Mouse (Mus musculus): ENCODE measurements around the gene Il2ra. TPM values are rescaled to one million over a fixed set of nuclear protein-coding genes. Genes with fewer than 3 reads are reported as not detected.
A peak's percentile ranks its signal among the peaks of the same experiment; 100 is the strongest.
"Not testable (repeated sequence)": the region's sequence is repeated elsewhere in the genome, so short reads cannot be mapped to it uniquely, and the experiment has no call there.

The Il2ra gene
- polyA plus RNA-seq, 1 experiment: not detected

GRCm38 (mm10) chr2:11602506-11603489, 39.8 kb upstream of the Il2ra start:
- peak overlapping the region; percentile 67 for H3K4me3 ChIP-seq
- peaks cover 31% of the 10 kb centered on the region for H3K36me3 ChIP-seq (ENCODE audit: control insufficient read depth, insufficient read depth)
- H3K4me2 ChIP-seq (ENCODE audit: low read depth): peak overlapping the region; percentile 93
- peaks cover 46% of the 10 kb centered on the region for H3K79me2 ChIP-seq (ENCODE audit: control insufficient read depth, insufficient read depth)
- TF ChIP-seq POLR2A (IDR thresholded peaks at IDR 0.05; ENCODE audit: insufficient read length, low read depth) (peak; percentile 91), MYOG (IDR thresholded peaks at IDR 0.05; ENCODE audit: control insufficient read depth in 1 of 3, insufficient read depth in 1 of 3, insufficient read length in 2 of 3, low read depth in 2 of 3) (peak in 1 of 3 experiments; percentile 52), MYOD1 (IDR thresholded peaks at IDR 0.05; ENCODE audit: control insufficient read depth in 1 of 3, insufficient read length in 2 of 3, low read depth in 2 of 3) (peak in 1 of 3 experiments; percentile 30), CEBPB (IDR thresholded peaks at IDR 0.05; ENCODE audit: insufficient read depth, poor library complexity, severe bottlenecking) (no peak), TCF12 (IDR thresholded peaks at IDR 0.05; ENCODE audit: insufficient read depth, poor library complexity, severe bottlenecking) (no peak), REST (IDR thresholded peaks at IDR 0.05; ENCODE audit: insufficient read depth, insufficient read length) (no peak), SRF (IDR thresholded peaks at IDR 0.05; ENCODE audit: control insufficient read depth, insufficient read length, low read depth) (peak; percentile 75), TCF3 (IDR thresholded peaks at IDR 0.05; ENCODE audit: insufficient read length, low read depth) (no peak), USF1 (IDR thresholded peaks at IDR 0.05; ENCODE audit: low read depth) (no peak), POLR2AphosphoS2 (IDR thresholded peaks at IDR 0.05; ENCODE audit: insufficient read length, low read depth) (peak; percentile 81), E2F4 (IDR thresholded peaks at IDR 0.05; ENCODE audit: insufficient read depth) (no peak), MAX (IDR thresholded peaks at IDR 0.05; ENCODE audit: low read depth) (no peak)
- H3ac ChIP-seq (ENCODE audit: control insufficient read depth, insufficient read length): peak overlapping the region; percentile 60
- H3K27me3 ChIP-seq (ENCODE audit: control insufficient read depth, insufficient read depth, insufficient read length): no peaks in the 10 kb centered on the region

- peaks cover 4% of the 10 kb centered on the region for H3K27me3 ChIP-seq (ENCODE audit: control insufficient read depth, insufficient read depth, insufficient read length)
- peak within 1 kb of the TSS; percentile 60 for H3ac ChIP-seq (ENCODE audit: control insufficient read depth, insufficient read length)
- peak within 1 kb of the TSS; percentile 42 for H3K4me2 ChIP-seq (ENCODE audit: low read depth)
- H3K4me3 ChIP-seq: peak within 1 kb of the TSS; percentile 67
- H3K36me3 ChIP-seq (ENCODE audit: control insufficient read depth, insufficient read depth): peaks cover 20% of the 10 kb centered on the region
- peaks cover 36% of the 10 kb centered on the region for H3K79me2 ChIP-seq (ENCODE audit: control insufficient read depth, insufficient read depth)
- TF ChIP-seq TCF12 (IDR thresholded peaks at IDR 0.05; ENCODE audit: insufficient read depth, poor library complexity, severe bottlenecking) (no peak), USF1 (IDR thresholded peaks at IDR 0.05; ENCODE audit: low read depth) (no peak), MYOG (IDR thresholded peaks at IDR 0.05; ENCODE audit: control insufficient read depth in 1 of 3, insufficient read depth in 1 of 3, insufficient read length in 2 of 3, low read depth in 2 of 3) (no peak), MYOD1 (IDR thresholded peaks at IDR 0.05; ENCODE audit: control insufficient read depth in 1 of 3, insufficient read length in 2 of 3, low read depth in 2 of 3) (no peak), SRF (IDR thresholded peaks at IDR 0.05; ENCODE audit: control insufficient read depth, insufficient read length, low read depth) (no peak)
Measured at GRCm38 (mm10) chr2:11604053-11604452, 38.6 kb upstream of the Il2ra start, which contains the start of gene Rbm17. Gene Rbm17 (minus strand): TSS chr2:11604153.

- Histone ChIP-seq H3K79me2 (ENCODE audit: control insufficient read depth, insufficient read depth) (peaks cover 28% of the 10 kb centered on the region), H3K27me3 (ENCODE audit: control insufficient read depth, insufficient read depth, insufficient read length) (peaks cover 4% of the 10 kb centered on the region), H3K36me3 (ENCODE audit: control insufficient read depth, insufficient read depth) (peaks cover 11% of the 10 kb centered on the region), H3K4me3 (no peak overlapping the region), H3K4me2 (ENCODE audit: low read depth) (no peak overlapping the region), H3ac (ENCODE audit: control insufficient read depth, insufficient read length) (no peak overlapping the region)
- no peak for TF ChIP-seq REST (IDR thresholded peaks at IDR 0.05; ENCODE audit: insufficient read depth, insufficient read length)
- TF ChIP-seq CEBPB (IDR thresholded peaks at IDR 0.05; ENCODE audit: insufficient read depth, poor library complexity, severe bottlenecking): no peak
- no peak for TF ChIP-seq TCF12 (IDR thresholded peaks at IDR 0.05; ENCODE audit: insufficient read depth, poor library complexity, severe bottlenecking)
- no peak for TF ChIP-seq POLR2AphosphoS2 (IDR thresholded peaks at IDR 0.05; ENCODE audit: insufficient read length, low read depth)
- no peak for TF ChIP-seq SRF (IDR thresholded peaks at IDR 0.05; ENCODE audit: control insufficient read depth, insufficient read length, low read depth)
- no peak for TF ChIP-seq MAX (IDR thresholded peaks at IDR 0.05; ENCODE audit: low read depth)
Measured at GRCm38 (mm10) chr2:11604911-11605310, 37.7 kb upstream of the Il2ra start.

- H3K4me3 ChIP-seq; H3K4me2 ChIP-seq (ENCODE audit: low read depth); H3ac ChIP-seq (ENCODE audit: control insufficient read depth, insufficient read length); H3K36me3 ChIP-seq (ENCODE audit: control insufficient read depth, insufficient read depth); H3K27me3 ChIP-seq (ENCODE audit: control insufficient read depth, insufficient read depth, insufficient read length): not testable (repeated sequence)
- H3K79me2 ChIP-seq (ENCODE audit: control insufficient read depth, insufficient read depth): peaks cover 10% of the 10 kb centered on the region
Measured at GRCm38 (mm10) chr2:11606718-11607117, 35.9 kb upstream of the Il2ra start.

GRCm38 (mm10) chr2:11612939-11613338, 29.7 kb upstream of the Il2ra start:
- H3K4me2 ChIP-seq (ENCODE audit: low read depth); H3K27me3 ChIP-seq (ENCODE audit: control insufficient read depth, insufficient read depth, insufficient read length); H3K36me3 ChIP-seq (ENCODE audit: control insufficient read depth, insufficient read depth); H3K4me3 ChIP-seq; H3ac ChIP-seq (ENCODE audit: control insufficient read depth, insufficient read length); H3K79me2 ChIP-seq (ENCODE audit: control insufficient read depth, insufficient read depth): not testable (repeated sequence)
